Mouse (Mus musculus): ENCODE results near the gene Zfhx3.

DNA sequence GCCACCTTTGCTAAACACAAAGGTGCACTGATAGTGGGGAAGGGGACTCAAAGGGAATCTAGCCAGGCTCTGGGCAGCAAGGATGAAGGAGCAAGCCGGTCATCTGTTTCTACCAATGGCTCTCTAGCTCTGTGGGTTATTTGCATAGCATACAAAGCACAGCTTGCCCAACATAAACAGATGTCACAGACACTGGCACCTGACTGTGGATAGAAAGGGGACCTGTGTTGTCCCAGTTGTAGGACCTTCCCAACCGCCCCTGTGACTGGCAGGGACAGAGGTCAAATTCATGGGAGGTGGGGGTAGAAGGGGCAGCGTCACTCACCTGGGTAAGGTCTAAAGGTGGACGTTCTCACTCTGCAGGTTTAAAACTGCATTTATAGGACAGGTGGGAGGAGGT, 884.0 kb downstream of the Zfhx3 start:
- TF ChIP-seq POLR2A (IDR thresholded peaks at IDR 0.05; ENCODE audit: insufficient read depth, low read length) (no peak), CTCF (IDR thresholded peaks at IDR 0.05; ENCODE audit: low read depth, low read length) (no peak)
